Mouse (Mus musculus) limb, embryonic 14.5 days (tissue): ENCODE measurements around the gene Lsm2. TPM values are rescaled to one million over a fixed set of nuclear protein-coding genes. Genes with fewer than 3 reads are reported as not detected.

Experiments
- ATAC-seq: fragments of 200-750 bp; cut with Nextera tagmentation; 2 replicates; pipeline ENCODE4 v1.8.0; 2017; ENCODE audit warnings: low read depth, moderate number of reproducible peaks, moderate TSS enrichment; ENCODE audit not compliant: low FRiP score
- DNase-seq: peaks from one replicate; pipeline ENCODE4 v3.0.0-alpha.2; 2015; ENCODE audit warnings: low spot score
- H3K27ac ChIP-seq: fragments of 300-500 bp; sonication (generic); replicated peaks from 2 replicates; pipeline ENCODE4 v1.5.1; 2014; ENCODE audit warnings: low read depth, mild to moderate bottlenecking, low read length, moderate library complexity, mixed read lengths
- H3K27me3 ChIP-seq: fragments of 300-500 bp; sonication (generic); 2 replicates; pipeline ENCODE4 v1.6.1; 2014; ENCODE audit warnings: low read length, mixed read lengths; ENCODE audit not compliant: control insufficient read depth, insufficient read depth
- H3K36me3 ChIP-seq: fragments of 300-500 bp; sonication (generic); 2 replicates; pipeline ENCODE4 v1.6.1; 2014; ENCODE audit warnings: mild to moderate bottlenecking, low read length, moderate library complexity, mixed read lengths; ENCODE audit not compliant: control insufficient read depth, insufficient read depth
- H3K4me1 ChIP-seq: fragments of 300-500 bp; sonication (generic); 2 replicates; pipeline ENCODE4 v1.6.1; 2014; ENCODE audit warnings: antibody characterized with exemption, low read length, mixed read lengths; ENCODE audit not compliant: control insufficient read depth, insufficient read depth
- H3K4me2 ChIP-seq: fragments of 300-500 bp; sonication (generic); replicated peaks from 2 replicates; pipeline ENCODE4 v1.6.1; 2014; ENCODE audit warnings: low read depth, mild to moderate bottlenecking, low read length, moderate library complexity; ENCODE audit not compliant: severe bottlenecking
- H3K4me3 ChIP-seq: fragments of 300-500 bp; sonication (generic); replicated peaks from 2 replicates; pipeline ENCODE4 v1.5.1; 2014; ENCODE audit warnings: low read length
- H3K9ac ChIP-seq: fragments of 300-500 bp; sonication (generic); 2 replicates; pipeline ENCODE4 v1.6.1; 2014; ENCODE audit warnings: mild to moderate bottlenecking, low read depth, low read length, moderate library complexity; ENCODE audit not compliant: severe bottlenecking
- H3K9me3 ChIP-seq: fragments of 300-500 bp; sonication (generic); 2 replicates; pipeline ENCODE4 v1.6.1; 2016; ENCODE audit warnings: low read length; ENCODE audit not compliant: control insufficient read depth
- POLR2A ChIP-seq: fragments of 200-500 bp; IDR thresholded peaks from 2 replicates; pipeline ENCODE4 v1.8.0; 2012; ENCODE audit warnings: inconsistent platforms, mild to moderate bottlenecking, moderate library complexity, borderline replicate concordance; ENCODE audit not compliant: insufficient read depth, insufficient read length; ENCODE audit errors: extremely low read depth
- WGBS: fragments of 180-500 bp; shearing (Covaris S2); extraction: QIAGEN DNeasy Blood & Tissue Kit; methylation state at CpG from one replicate; pipeline ENCODE4 v1.1.7; 2014; 5-methylcytosine and 5-hydroxymethylcytosine counted together
- polyA plus RNA-seq, 2 experiments: library from polyadenylated mRNA; depleted of rRNA in 1 of 2; stranded (reverse) in 1 of 2; unstranded in 1 of 2; fragments of >200 nt; fragmentation: Nextera tagmentation in 1 of 2; extraction: Ambion mirVana in 1 of 2; gene quantifications; 2 replicates each; pipeline versions ENCODE4 v1.2.1 to v1.2.3; 2012 to 2014

Lsm2 gene
- polyA plus RNA-seq, 2 experiments, result 170 to 186 TPM

DNA sequence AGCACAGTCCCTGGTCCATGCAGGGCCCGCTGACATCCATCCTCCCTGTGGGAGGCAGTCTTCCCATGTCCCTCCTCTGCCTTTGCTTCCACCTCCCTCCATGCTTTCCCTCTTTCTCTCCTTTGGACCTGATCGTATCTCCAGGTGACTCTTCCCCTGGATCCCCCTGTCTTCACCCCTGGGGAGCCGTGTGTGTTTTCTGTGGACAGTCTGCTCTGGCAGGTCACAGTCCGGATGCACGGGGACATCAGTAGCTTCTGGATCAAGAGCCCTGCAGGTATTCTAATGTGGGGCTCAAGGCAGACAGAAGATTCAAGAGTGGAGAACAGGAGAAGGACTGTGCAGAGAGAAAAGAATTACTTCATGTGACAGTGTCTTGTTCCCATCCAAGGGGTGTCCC, 41.6 kb downstream of the Lsm2 start:
- TF ChIP-seq POLR2A, result no peak
- Histone ChIP-seq H3K9ac (no peak overlapping the region), H3K36me3 (no peaks in the 10 kb centered on the region), H3K27me3 (no peaks in the 10 kb centered on the region), H3K4me3 (no peak overlapping the region), H3K9me3 (no peaks in the 10 kb centered on the region), H3K27ac (no peak overlapping the region), H3K4me2 (no peak overlapping the region), H3K4me1 (peaks cover 18% of the 10 kb centered on the region)
- 77% methylated on average over 5 of the region's 5 CpGs for WGBS
- DNase-seq, result no peak
- no peak for ATAC-seq

GRCm38 (mm10) chr17:35023756-35024155, 42.1 kb downstream of the Lsm2 start:
- 69% methylated on average over 4 of the region's 4 CpGs for WGBS
- Histone ChIP-seq H3K27me3 (no peaks in the 10 kb centered on the region), H3K9ac (no peak overlapping the region), H3K4me2 (no peak overlapping the region), H3K36me3 (no peaks in the 10 kb centered on the region), H3K4me1 (peaks cover 18% of the 10 kb centered on the region), H3K9me3 (no peaks in the 10 kb centered on the region), H3K4me3 (no peak overlapping the region), H3K27ac (no peak overlapping the region)
- no peak for TF ChIP-seq POLR2A
- ATAC-seq (no peak), DNase-seq (no peak)

GRCm38 (mm10) chr17:35024261-35024660, 42.6 kb downstream of the Lsm2 start:
- Histone ChIP-seq H3K9ac (no peak overlapping the region), H3K27ac (no peak overlapping the region), H3K4me2 (no peak overlapping the region), H3K9me3 (no peaks in the 10 kb centered on the region), H3K27me3 (no peaks in the 10 kb centered on the region), H3K4me3 (no peak overlapping the region), H3K36me3 (no peaks in the 10 kb centered on the region), H3K4me1 (peaks cover 18% of the 10 kb centered on the region)
- DNase-seq (no peak), ATAC-seq (no peak)
- 66% methylated on average over 13 of the region's 13 CpGs for WGBS
- no peak for TF ChIP-seq POLR2A

- H3K4me3 ChIP-seq, result no peak overlapping the region
- H3K27me3 ChIP-seq, result no peaks in the 10 kb centered on the region
- no peaks in the 10 kb centered on the region for H3K9me3 ChIP-seq
- ATAC-seq (no peak), DNase-seq (no peak)
- WGBS, result 85% methylated on average over 3 of the region's 10 CpGs
- no peak overlapping the region for H3K27ac ChIP-seq
- no peaks in the 10 kb centered on the region for H3K36me3 ChIP-seq
- no peak overlapping the region for H3K9ac ChIP-seq
- H3K4me2 ChIP-seq, result no peak overlapping the region
- peaks cover 18% of the 10 kb centered on the region for H3K4me1 ChIP-seq
- TF ChIP-seq POLR2A, result no peak
Observed at GRCm38 (mm10) chr17:35024691-35025488, 43.2 kb downstream of the Lsm2 start.

GRCm38 (mm10) chr17:35026206-35026605, 44.5 kb downstream of the Lsm2 start:
- Histone ChIP-seq H3K27ac (no peak overlapping the region), H3K4me3 (no peak overlapping the region), H3K36me3 (no peaks in the 10 kb centered on the region), H3K4me1 (peaks cover 18% of the 10 kb centered on the region), H3K27me3 (no peaks in the 10 kb centered on the region), H3K9ac (no peak overlapping the region; the same call in 1 of the 2 replicates), H3K4me2 (0 out of 2 replicates have a peak overlapping the region, but pooled peaks have one; percentile 3), H3K9me3 (no peaks in the 10 kb centered on the region)
- DNase-seq, result no peak
- no peak for ATAC-seq
- no peak for TF ChIP-seq POLR2A
- 76% methylated on average over 5 of the region's 5 CpGs for WGBS
